Mouse (Mus musculus) G1E-ER4 (cell line): Measurements from ENCODE around the gene Ssc4d. TPM values are rescaled to one million over a fixed set of nuclear protein-coding genes. Genes with fewer than 3 reads are reported as not detected.

Source experiments
- GATA1 ChIP-seq: IDR thresholded peaks from one replicate; pipeline ENCODE4 v1.8.0; 2012; ENCODE audit warnings: low read length, inconsistent platforms
- polyA plus RNA-seq: library from polyadenylated mRNA; stranded (reverse); fragments of >175 nt; gene quantifications from 2 replicates; pipeline ENCODE4 v1.2.3, GENCODE M21; 2012

Ssc4d gene
- polyA plus RNA-seq, 1 experiment: 3.9 TPM

DNA sequence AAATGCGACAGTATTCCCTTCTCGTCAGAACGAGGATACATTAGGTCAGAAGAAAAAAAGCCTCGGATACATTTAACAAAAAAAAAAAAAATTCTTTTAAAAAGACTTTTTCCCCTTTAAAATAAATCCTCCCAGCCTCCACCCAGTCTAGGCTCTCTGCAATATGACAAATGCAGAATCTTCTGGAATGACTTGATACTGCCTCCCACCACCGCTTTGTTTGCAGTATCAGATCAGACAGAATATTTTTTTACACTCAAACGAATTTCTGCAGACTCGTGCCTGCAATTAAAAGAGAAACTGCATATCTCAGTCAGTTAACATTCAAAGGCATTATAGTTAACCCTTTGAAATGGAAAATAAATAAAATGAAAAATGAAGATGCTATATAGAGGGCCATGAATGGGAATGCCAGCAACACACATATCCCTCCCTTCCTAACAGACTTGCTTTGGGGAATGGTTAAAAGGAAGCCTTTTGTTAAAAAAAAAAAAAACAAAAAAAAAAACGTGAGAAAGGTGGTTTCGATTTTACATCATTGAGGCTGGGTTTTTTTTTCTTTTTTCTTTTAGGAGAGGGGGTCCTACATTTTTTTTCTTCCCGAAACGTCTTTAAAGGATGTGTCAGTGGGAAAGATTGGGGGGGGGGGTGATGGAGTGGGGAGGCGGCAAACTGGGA is 41.0 kb downstream of the Ssc4d start:
- no peak for TF ChIP-seq GATA1

DNA sequence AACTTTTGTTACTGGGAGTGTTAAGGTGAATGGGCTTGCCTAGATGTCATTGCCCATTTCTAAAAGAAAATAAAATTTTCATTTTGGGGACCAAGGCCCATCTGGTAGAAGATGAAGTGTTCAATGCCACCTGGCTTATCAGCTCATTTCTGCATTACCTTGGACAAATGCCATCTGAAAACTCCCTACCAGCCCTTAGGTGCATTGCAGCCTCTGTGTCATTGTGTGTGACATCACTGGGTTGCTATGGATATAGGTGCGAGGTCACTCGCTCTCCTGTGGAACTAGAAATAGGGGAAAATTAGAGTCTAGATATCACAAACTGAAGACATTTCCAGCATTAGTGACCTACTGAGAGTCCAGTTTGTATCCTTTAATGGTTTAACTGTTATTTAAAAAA is 42.0 kb downstream of the Ssc4d start:
- no peak for TF ChIP-seq GATA1

DNA sequence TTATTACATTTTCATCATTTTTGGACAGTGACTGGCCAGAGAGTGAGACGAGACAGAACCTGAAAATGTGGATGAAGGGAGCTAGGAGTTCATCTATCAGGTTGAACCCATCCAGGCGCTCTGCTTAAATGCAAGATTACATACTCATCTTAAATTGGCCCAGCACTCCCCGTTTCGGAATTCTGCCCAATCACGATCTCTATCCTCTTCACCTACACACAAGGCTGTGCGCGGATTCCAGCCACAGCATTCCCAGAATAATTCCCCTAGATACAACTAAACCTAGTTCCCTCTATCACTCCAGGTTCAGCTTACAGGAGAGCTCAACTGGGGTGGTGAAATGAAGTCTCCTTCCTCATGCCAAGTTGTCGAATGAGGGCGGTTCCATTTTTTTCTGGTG is 42.8 kb downstream of the Ssc4d start:
- no peak for TF ChIP-seq GATA1

DNA sequence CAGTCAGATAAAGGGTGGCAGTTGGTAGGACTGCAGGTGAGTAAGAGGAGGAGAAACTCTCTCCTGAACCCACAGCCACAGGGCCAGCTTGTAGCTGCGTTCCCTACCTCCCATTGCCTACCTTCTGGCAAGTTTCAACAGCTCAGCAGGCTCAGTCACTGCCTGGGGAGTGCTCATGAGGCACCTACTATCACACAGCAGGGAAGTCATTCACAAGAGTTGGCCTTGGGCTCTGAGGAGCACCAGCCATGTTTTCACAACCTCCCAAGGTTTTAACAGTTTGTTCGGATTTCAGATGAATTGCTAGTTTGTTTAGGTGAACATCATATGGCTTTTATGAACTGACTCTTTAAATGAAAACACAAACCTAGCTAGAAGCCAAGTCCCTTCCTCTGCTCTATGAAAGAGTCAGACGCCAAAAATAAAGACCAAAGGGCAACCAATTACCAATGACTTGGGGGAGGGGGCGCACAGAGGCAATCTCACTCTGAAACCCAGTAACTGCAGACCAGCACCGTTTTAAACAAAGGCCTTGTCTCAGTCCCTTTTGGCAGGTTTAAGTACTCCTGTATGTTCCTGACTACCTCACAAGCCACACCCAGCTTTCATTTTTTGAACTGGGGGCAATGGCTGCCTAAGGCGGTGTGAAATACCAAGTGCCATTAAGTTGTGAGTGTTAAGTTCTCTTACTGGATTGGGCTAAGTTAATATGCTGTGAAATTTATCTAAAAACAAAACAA is 44.5 kb downstream of the Ssc4d start:
- TF ChIP-seq GATA1: no peak

DNA sequence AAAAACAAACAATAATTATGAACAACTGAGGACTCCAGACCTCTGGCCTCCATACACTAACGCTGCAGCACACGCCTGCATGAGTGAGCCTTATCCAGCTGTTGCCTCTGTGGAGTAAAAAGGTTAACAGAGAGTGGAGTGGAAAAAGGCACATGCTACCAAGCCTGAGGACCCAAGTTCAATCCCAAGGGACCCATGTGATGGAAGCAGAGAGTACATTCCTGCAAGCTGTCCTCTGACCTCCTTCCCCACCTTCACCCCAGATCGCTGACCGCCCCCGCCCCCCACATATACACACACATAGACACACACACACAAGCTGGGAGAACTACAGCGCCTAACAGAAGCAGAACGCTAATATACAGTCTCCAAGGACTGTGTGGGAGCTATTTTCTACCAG is 50.4 kb downstream of the Ssc4d start:
- TF ChIP-seq GATA1: no peak

DNA sequence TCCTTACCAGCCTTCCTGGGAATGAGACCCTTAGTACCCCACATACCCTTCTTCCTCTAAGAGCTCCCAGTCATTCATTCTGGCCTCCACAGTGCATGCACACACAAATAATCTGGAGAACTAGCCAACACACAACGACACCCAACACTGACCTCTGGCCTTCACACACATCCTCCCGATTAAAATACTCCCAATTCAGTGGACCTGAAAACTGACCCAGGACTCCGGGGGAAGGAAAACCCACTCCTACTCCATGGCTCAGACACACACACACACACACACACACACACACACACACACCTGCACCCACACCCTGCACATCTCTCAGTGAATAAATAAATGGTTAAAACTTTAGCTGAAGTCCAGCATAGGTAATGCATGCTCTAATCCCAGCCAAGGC is 54.4 kb downstream of the Ssc4d start:
- no peak for TF ChIP-seq GATA1

DNA sequence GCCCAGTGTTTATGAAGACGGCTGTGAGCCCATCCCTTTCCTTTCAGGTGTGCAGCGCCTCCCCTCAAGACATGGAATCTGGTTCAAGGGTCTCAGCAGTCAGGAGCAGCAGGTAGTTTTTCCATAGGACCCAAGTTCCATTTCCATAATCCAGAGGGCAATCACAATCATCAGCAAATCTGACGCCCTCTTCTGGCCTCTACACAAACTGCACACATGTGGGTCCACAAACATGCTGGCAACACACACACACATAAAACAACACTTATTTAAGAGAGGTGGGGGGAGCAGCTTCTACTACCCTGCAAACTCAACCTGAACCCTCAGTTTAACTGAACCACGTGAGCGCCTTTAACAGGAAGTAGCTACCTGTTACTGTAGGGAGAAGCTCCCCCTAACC is 55.7 kb downstream of the Ssc4d start:
- no peak for TF ChIP-seq GATA1

DNA sequence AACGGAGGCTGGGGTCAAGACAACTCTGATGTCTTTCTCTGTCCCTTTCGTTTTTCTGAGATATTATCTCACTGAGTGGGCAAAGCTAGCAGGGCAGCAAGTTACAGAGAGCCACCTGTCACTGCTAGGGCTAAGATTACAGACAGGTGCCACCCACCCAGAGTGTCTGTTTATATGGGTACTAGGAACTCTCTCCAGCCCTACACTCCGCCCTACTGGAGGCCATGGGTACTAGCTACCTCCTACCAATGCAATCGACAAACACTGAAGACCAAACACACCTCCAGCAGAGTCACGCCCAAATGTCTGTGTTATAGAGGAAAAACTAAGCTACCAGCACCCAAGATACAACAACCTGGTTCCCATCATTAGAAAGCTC is 56.3 kb downstream of the Ssc4d start:
- TF ChIP-seq GATA1: no peak

DNA sequence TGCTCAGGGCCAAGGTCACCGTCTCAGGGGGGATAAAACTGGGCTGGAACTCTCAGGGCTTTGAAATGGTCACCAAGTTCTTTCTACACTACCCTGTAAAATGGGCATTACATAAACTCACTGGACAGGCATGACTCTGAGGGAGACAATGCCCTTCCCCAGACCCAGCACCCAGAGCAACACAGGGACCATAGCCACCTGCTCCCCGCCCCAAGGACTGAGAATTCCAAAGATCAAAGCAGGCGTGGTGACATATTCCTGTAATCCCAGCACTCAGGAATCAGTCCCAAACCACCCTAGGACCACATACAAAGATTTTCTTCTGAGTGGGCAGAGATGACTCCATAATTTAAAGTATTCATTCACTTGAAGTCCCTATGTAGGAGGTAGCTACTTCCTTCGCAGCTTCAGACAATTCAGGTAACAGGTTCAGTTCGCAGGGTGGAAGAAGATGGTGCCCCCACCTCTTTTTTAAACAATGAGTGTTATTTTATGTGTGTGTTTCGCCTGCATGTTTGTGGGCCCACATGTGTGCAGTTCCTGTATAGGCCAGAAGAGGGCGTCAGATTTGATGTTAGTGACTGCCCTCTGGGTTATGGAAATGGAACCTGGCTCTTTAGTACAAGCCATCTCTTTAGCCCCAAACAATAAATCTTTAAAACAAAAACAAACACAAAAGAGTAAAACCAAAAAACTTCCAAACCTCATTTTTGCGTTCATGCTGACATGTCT is 56.8 kb downstream of the Ssc4d start:
- TF ChIP-seq GATA1: no peak

DNA sequence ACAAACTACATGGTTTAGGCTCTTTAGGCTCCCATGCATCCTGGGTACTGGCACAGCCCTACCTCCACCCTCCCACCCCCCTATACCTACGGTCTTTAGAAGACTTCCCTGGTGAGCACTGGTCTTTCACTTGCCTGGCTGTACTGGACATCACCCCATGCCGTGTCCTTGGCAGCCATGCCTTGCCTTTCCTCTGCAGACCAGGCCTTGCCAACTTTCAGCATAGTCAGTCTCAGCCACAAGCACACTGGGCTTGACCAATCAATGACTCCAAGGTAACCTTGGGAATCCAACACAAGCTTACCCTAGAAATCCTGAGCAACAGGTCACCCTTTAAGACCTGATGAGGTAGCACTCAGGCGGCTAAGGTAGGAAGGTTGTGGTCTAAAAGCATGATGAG is 57.7 kb downstream of the Ssc4d start:
- TF ChIP-seq GATA1: no peak

DNA sequence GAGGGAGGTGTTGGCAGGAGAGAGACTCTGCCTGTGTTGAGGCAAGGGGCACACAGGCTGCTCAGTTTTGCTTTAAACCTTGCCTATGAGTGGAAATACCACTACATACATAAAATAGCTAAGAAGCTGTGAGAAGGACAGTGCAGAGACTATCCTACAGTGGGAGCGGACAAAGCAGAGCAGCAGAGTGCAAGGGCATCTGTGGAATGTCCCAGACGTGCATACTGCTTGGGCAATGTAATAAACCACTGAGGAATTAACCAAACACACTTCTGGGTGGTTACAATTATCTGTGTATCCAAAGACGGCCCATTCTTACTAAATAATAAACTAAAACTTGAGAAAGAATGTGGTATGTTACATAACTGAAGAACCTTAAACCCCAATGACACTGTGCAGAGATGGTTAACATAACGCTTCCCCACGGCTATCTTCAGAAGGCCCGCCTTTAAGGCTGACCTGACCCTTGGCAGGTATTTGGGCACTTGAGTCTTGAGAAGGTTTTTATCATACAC is 58.2 kb downstream of the Ssc4d start:
- TF ChIP-seq GATA1: no peak

DNA sequence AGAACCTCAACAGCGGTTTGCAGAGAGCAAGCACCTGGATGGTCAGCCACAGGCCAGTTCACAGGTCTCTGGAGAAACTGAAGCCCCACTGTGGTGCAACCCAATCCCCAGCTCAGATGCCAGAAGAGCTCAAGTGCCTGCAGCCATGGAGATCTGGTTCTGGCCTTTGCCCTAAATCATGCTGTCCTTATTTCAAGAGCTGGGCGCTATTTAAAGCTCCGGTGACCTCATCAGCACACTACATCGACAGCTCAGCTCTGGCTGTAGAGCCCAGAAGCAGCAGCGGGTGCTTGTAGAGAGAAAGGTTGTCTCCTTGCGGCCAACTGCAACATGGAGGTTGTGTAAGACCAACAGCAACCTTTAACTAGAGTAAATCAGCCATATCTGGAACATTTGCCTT is 60.2 kb downstream of the Ssc4d start:
- no peak for TF ChIP-seq GATA1

DNA sequence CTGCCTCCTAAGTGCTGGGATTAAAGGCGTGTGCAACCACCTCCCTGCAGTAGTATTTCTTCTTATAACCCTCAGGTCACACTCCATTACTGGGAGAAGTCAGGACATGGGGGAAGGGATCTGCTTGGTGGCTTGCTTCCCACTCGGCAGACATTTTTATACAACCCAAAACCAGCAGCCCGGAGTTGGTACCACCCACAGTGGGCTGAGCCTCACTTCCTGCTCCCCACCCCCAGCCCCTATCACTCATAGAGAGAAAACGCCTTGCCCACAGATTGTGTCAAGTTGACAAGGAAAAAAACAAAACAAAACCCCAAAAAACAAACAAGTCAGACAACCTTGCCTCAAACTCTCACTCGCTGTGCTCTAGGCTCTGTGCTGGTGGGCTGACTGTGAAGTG is 61.1 kb downstream of the Ssc4d start:
- no peak for TF ChIP-seq GATA1

DNA sequence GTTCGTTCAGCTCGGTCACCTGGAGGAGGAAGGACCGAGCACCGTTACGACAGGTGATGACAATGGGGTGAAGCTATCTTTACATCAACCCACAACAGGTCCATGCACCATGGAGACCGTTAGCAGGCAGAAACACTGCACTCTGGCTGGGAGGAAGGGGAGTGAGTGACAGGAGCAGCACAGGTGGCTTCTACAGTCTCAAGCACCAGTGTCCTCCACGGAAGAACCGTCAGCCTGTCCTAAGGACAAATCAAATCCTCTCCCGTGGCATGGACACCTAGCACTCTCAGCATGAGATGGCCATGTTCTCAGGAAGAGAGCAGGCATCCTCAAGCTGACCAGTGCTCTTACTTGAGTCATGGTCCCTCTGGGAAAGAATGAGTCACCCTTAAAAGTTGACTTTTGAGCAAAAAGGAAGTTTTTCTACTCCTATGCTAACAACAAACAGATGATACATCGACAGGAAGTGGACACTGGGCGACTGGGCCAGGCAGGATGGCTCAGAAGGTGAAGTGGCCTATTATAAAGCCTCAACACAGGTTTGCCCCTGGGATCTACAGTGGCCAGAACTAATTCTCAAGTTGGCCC is 62.6 kb downstream of the Ssc4d start:
- TF ChIP-seq GATA1: no peak

DNA sequence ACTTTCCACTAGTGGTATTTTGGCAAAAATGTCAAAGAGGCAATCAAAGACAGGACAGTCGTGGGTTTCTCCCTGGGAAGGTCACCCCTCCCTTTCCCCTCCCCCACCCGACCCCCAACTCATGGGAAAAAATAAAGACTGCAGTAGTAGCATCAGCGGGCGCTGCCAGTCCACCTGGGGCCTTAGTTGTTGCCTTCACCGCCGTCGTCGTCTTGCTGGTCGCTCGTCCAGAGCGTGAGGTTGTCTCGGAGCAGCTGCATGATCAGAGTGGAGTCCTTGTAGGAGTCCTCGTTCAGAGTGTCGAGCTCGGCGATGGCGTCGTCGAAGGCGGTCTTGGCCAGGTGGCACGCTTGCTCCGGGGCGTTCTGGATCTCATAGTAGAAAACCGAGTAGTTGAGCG is 63.5 kb downstream of the Ssc4d start:
- no peak for TF ChIP-seq GATA1

Other genes starting within 250 kb of the Ssc4d start
- gene Tmem120a, start 230.1 kb downstream of the Ssc4d start, polyA plus RNA-seq: 15.1 and 18.6 TPM in 2 replicates
- 0.05 TPM in 1 of 2 replicates, not detected in the other for gene Styxl1, start 196.1 kb downstream of the Ssc4d start, polyA plus RNA-seq
- 746 and 850 TPM in 2 replicates for gene Mdh2, start 196.1 kb downstream of the Ssc4d start, polyA plus RNA-seq
- not detected in 2 replicates for gene Srrm3, start 167.6 kb downstream of the Ssc4d start, polyA plus RNA-seq
- gene Hspb1, start 86.6 kb downstream of the Ssc4d start, polyA plus RNA-seq: not detected in 2 replicates
- 226 and 268 TPM in 2 replicates for gene Ywhag, start 39.9 kb downstream of the Ssc4d start, polyA plus RNA-seq
- not detected in 2 replicates for gene Zp3, start 5.6 kb upstream of the Ssc4d start, polyA plus RNA-seq
- 25.4 and 25.7 TPM in 2 replicates for gene Dtx2, start 20.3 kb upstream of the Ssc4d start, polyA plus RNA-seq
- gene Upk3b, start 64.0 kb upstream of the Ssc4d start, polyA plus RNA-seq: not detected in 2 replicates
- not detected in 2 replicates for gene Upk3bl, start 80.0 kb upstream of the Ssc4d start, polyA plus RNA-seq
- 0.06 and 0.09 TPM in 2 replicates for gene Rasa4, start 109.4 kb upstream of the Ssc4d start, polyA plus RNA-seq
- 79.4 and 104 TPM in 2 replicates for gene Polr2j, start 142.1 kb upstream of the Ssc4d start, polyA plus RNA-seq
- 141 and 143 TPM in 2 replicates for gene Lrwd1, start 161.5 kb upstream of the Ssc4d start, polyA plus RNA-seq
- 41.9 and 42.7 TPM in 2 replicates for gene Alkbh4, start 161.6 kb upstream of the Ssc4d start, polyA plus RNA-seq
- gene Orai2, start 196.2 kb upstream of the Ssc4d start, polyA plus RNA-seq: 29.7 and 30.4 TPM in 2 replicates
- gene Prkrip1, start 224.4 kb upstream of the Ssc4d start, polyA plus RNA-seq: 44.3 and 69.2 TPM in 2 replicates